Mouse (Mus musculus): ENCODE results near the gene Omt2b.

GRCm38 (mm10) chr9:78374885-78375389, 47.5 kb downstream of the Omt2b start:
- no peak for TF ChIP-seq CTCF (IDR thresholded peaks at IDR 0.05; ENCODE audit: low read depth)
- TF ChIP-seq EP300 (IDR thresholded peaks at IDR 0.05; ENCODE audit: low read depth): no peak
